In genomic region chr2:128152211-128152610, GRCm38 (mm10) we compare ENCODE assay signal across 23 mouse cellular contexts. TPM values are rescaled to one million over a fixed set of nuclear protein-coding genes. Genes with fewer than 3 reads are reported as not detected.
A peak's percentile ranks its signal among the peaks of the same experiment; 100 is the strongest.
DNase-seq lines count a peak whose midpoint lies in the region; ATAC-seq and TF ChIP-seq lines count a peak whose summit lies in the region.
"Had no signal": no experiment of that assay in that cellular context is flagged by ENCODE, and none has a peak within 500 bp of the region (broad histone marks: within the 10 kb centered on the region; RNA-seq: fewer than 3 reads in every experiment).

No protein-coding gene starts in this region.

- no peaks in the 10 kb centered on the region for H3K27me3 ChIP-seq in midbrain, embryonic 14.5 days (ENCODE audit: control insufficient read depth, insufficient read depth, low read length)
- no peaks in the 10 kb centered on the region for H3K27me3 ChIP-seq in midbrain, embryonic 10.5 days (ENCODE audit: low read depth, poor library complexity, severe bottlenecking)
- H3K27me3 ChIP-seq: forebrain, embryonic 15.5 days; hindbrain, embryonic 15.5 days; intestine, embryonic 15.5 days; limb, embryonic 12.5 days; midbrain, embryonic 13.5 days; stomach, embryonic 15.5 days had no signal

- peak; percentile 21 for DNase-seq in CD4-positive, CD25-positive, alpha-beta regulatory T cell, adult 2 months (ENCODE audit: low read depth, low spot score)
- no peak for DNase-seq in midbrain, embryonic 14.5 days
- DNase-seq in midbrain, embryonic 10.5 days (ENCODE audit: low spot score): no peak
- no peak for DNase-seq in left cerebral cortex, postnatal 14 days (ENCODE audit: low spot score in 2 of 2)
- no peak for DNase-seq in MN1 (ENCODE audit: low spot score)
- DNase-seq: adrenal gland, postnatal 25 days; cerebellum, adult 9-11 months; gastrocnemius, postnatal 10 days; kidney, adult 8-10 months; kidney, postnatal 14 days; lung, postnatal 10 days; right cerebral cortex, postnatal 25 days had no signal

- H3K9me3 ChIP-seq in midbrain, embryonic 14.5 days (ENCODE audit: control insufficient read depth, low read length): no peaks in the 10 kb centered on the region
- H3K9me3 ChIP-seq in midbrain, embryonic 10.5 days (replicated peaks): no peaks in the 10 kb centered on the region
- H3K9me3 ChIP-seq: embryonic facial prominence, embryonic 10.5 days; forebrain, embryonic 15.5 days; heart, embryonic 10.5 days; hindbrain, embryonic 15.5 days; intestine, embryonic 15.5 days; limb, embryonic 12.5 days; midbrain, embryonic 13.5 days; stomach, embryonic 15.5 days had no signal

- no peak for TF ChIP-seq CTCF in bone marrow, adult 2 months (IDR thresholded peaks at IDR 0.05; ENCODE audit: control insufficient read depth, insufficient read depth, low read length)

- no peak for ATAC-seq in CD4-positive, CD25-positive, alpha-beta regulatory T cell, adult 4 months
- no peak for ATAC-seq in midbrain, embryonic 14.5 days (ENCODE audit: low FRiP score, low TSS enrichment)
- peak; percentile 18; the same call in 1 of the 2 replicates for ATAC-seq in megakaryocyte-erythroid progenitor cell, adult 5-6 weeks (replicated peaks; ENCODE audit: low FRiP score, low TSS enrichment, poor library complexity, severe bottlenecking)
- ATAC-seq: forebrain, embryonic 15.5 days; intestine, embryonic 15.5 days; midbrain, embryonic 13.5 days had no signal

- intact Hi-C loops in left cerebral cortex, postnatal 14 days (cut with DNase I): no loop called here

- H3K4me3 ChIP-seq in midbrain, embryonic 14.5 days (replicated peaks; ENCODE audit: low read depth, low read length): no peak overlapping the region
- H3K4me3 ChIP-seq in midbrain, embryonic 10.5 days: no peak overlapping the region
- no peak overlapping the region for H3K4me3 ChIP-seq in bone marrow, adult 2 months (replicated peaks; ENCODE audit: control insufficient read depth, low read depth, low read length)
- H3K4me3 ChIP-seq: embryonic facial prominence, embryonic 10.5 days; forebrain, embryonic 15.5 days; heart, embryonic 10.5 days; hindbrain, embryonic 15.5 days; intestine, embryonic 15.5 days; limb, embryonic 12.5 days; midbrain, embryonic 13.5 days; stomach, embryonic 15.5 days had no signal

- TF ChIP-seq POLR2A in bone marrow, adult 2 months (IDR thresholded peaks at IDR 0.05; ENCODE audit: borderline replicate concordance, control insufficient read depth, low read depth, low read length): no peak

- 0 out of 2 replicates have a peak overlapping the region, but pooled peaks have one; percentile 28 for H3K27ac ChIP-seq in midbrain, embryonic 14.5 days (replicated peaks; ENCODE audit: low read depth, low read length)
- H3K27ac ChIP-seq in midbrain, embryonic 10.5 days (replicated peaks): no peak overlapping the region
- H3K27ac ChIP-seq in bone marrow, adult 2 months (ENCODE audit: control insufficient read depth, insufficient read depth, low read depth, low read length, poor library complexity): peak overlapping the region; percentile 18; the same call in 1 of the 2 replicates
- H3K27ac ChIP-seq: embryonic facial prominence, embryonic 10.5 days; forebrain, embryonic 15.5 days; heart, embryonic 10.5 days; hindbrain, embryonic 15.5 days; intestine, embryonic 15.5 days; limb, embryonic 12.5 days; midbrain, embryonic 13.5 days; stomach, embryonic 15.5 days had no signal

- peaks cover 8% of the 10 kb centered on the region; the same call in 1 of the 2 replicates for H3K4me1 ChIP-seq in midbrain, embryonic 14.5 days (ENCODE audit: control insufficient read depth, insufficient read depth, low read length)
- H3K4me1 ChIP-seq in midbrain, embryonic 10.5 days: peaks cover 24% of the 10 kb centered on the region
- peaks cover 14% of the 10 kb centered on the region for H3K4me1 ChIP-seq in bone marrow, adult 2 months (ENCODE audit: control insufficient read depth, insufficient read depth, low read length)

- no peak overlapping the region for H3K9ac ChIP-seq in midbrain, embryonic 14.5 days (replicated peaks; ENCODE audit: low read length)
- H3K9ac ChIP-seq: forebrain, embryonic 15.5 days; hindbrain, embryonic 15.5 days; intestine, embryonic 15.5 days; limb, embryonic 12.5 days; midbrain, embryonic 13.5 days; stomach, embryonic 15.5 days had no signal

- 80% methylated on average over 9 of the region's 9 CpGs for WGBS in midbrain, embryonic 14.5 days
- WGBS in midbrain, embryonic 10.5 days: 94% methylated on average over 9 of the region's 9 CpGs
- WGBS in bone marrow, adult 2 months: 65% methylated on average over 9 of the region's 9 CpGs

- no peaks in the 10 kb centered on the region for H3K36me3 ChIP-seq in midbrain, embryonic 14.5 days (ENCODE audit: control insufficient read depth, insufficient read depth, low read length)
- peaks cover 97% of the 10 kb centered on the region for H3K36me3 ChIP-seq in midbrain, embryonic 10.5 days
- H3K36me3 ChIP-seq: forebrain, embryonic 15.5 days had no signal

- H3K4me2 ChIP-seq in midbrain, embryonic 14.5 days (ENCODE audit: low read length): no peak overlapping the region
- H3K4me2 ChIP-seq: forebrain, embryonic 15.5 days; hindbrain, embryonic 15.5 days; intestine, embryonic 15.5 days; limb, embryonic 12.5 days; midbrain, embryonic 13.5 days; stomach, embryonic 15.5 days had no signal

RNA-seq across cellular contexts. Expression of gene Bcl2l11, which starts 26.4 kb away (rescaled TPM):
- polyA plus RNA-seq in CD4-positive, CD25-positive, alpha-beta regulatory T cell, adult 4 months (2017; shearing (Covaris generic)): 10 to 100 TPM; 15.3 to 16.9 TPM
- 8.7 and 13.3 TPM in 2 replicates for polyA plus RNA-seq in midbrain, embryonic 14.5 days (2014; fragmentation: Nextera tagmentation; extraction: Ambion mirVana)
- polyA plus RNA-seq in midbrain, embryonic 10.5 days (2016; fragmentation: Nextera tagmentation; extraction: Ambion mirVana): 25.0 and 25.1 TPM in 2 replicates
- polyA plus RNA-seq in bone marrow, adult 2 months (2011; ENCODE audit: insufficient read depth, insufficient read length, low replicate concordance, missing spikeins): 7.6 and 10.2 TPM in 2 replicates
- 22.5 and 31.0 TPM in 2 replicates for total RNA-seq in megakaryocyte-erythroid progenitor cell, adult 5-6 weeks (2014; fragmentation: Nextera tagmentation)
- total RNA-seq in megakaryocyte-erythroid progenitor cell, adult 5-6 weeks (2017): 11.9 and 21.6 TPM in 2 replicates
- total RNA-seq in left cerebral cortex, postnatal 14 days (2021): 10 to 100 TPM in 1 of 2 experiments, 1 to 10 TPM in 1; 9.3 to 10.5 TPM
